Mouse (Mus musculus) left cerebral cortex, postnatal 10 days (tissue): ENCODE measurements around the gene Tbc1d2. TPM values are rescaled to one million over a fixed set of nuclear protein-coding genes. Genes with fewer than 3 reads are reported as not detected.

Experiments
- DNase-seq, 2 experiments: peaks; one replicate each; pipeline ENCODE4 v3.0.0; 2021 to 2022; ENCODE audit warnings: low spot score in 2 of 2, mixed read lengths in 1 of 2; ENCODE audit errors: extremely low spot score in 1 of 2
- intact Hi-C: fragments of 180-260 bp; cut with DNase I; formaldehyde crosslinking; loops from one replicate; pipeline ENCODE4 v1.15.1; 2025
- total RNA-seq, 2 experiments: library from RNA; stranded (reverse); gene quantifications; 2 replicates each; pipeline ENCODE4 v1.2.3; 2021

Gene Tbc1d2
- total RNA-seq, 2 experiments from 2014 or later: 1.0 to 2.0 TPM

- no peak for DNase-seq
- intact Hi-C loops: no loop called here
Observed at GRCm38 (mm10) chr4:46617408-46617807, 32.6 kb downstream of the Tbc1d2 start.

- intact Hi-C loops: loop anchor here (5.0 kb wide), 1 partner anchor 423 kb away; no protein-coding TSS in a partner anchor
- no peak for DNase-seq
Observed at GRCm38 (mm10) chr4:46614641-46615040, 35.4 kb downstream of the Tbc1d2 start.

GRCm38 (mm10) chr4:46613618-46614017 is 36.4 kb downstream of the Tbc1d2 start:
- intact Hi-C loops: loop anchor here (5.0 kb wide), 1 partner anchor 424 kb away; no protein-coding TSS in a partner anchor
- no peak for DNase-seq

GRCm38 (mm10) chr4:46611181-46611580 is 38.8 kb downstream of the Tbc1d2 start:
- DNase-seq: peak; percentile 79 to 88

GRCm38 (mm10) chr4:46607601-46608000 is 42.4 kb downstream of the Tbc1d2 start:
- intact Hi-C loops: no loop called here
- DNase-seq: no peak

More at GRCm38 (mm10) chr4:46611181-46611580, 38.8 kb downstream of the Tbc1d2 start:
- intact Hi-C loops: loop anchor here (1.0 to 5.0 kb wide), 2 partner anchors 46 to 426 kb away; no protein-coding TSS in a partner anchor

GRCm38 (mm10) chr4:46605451-46605850 is 44.6 kb downstream of the Tbc1d2 start:
- intact Hi-C loops: no loop called here
- DNase-seq: no peak

- DNase-seq: peak in 1 of 2 experiments; percentile 31
- intact Hi-C loops: loop anchor here (5.0 kb wide), 1 partner anchor 95 kb away; no protein-coding TSS in a partner anchor
Observed at GRCm38 (mm10) chr4:46602704-46603103, 47.3 kb downstream of the Tbc1d2 start.

- DNase-seq: peak; percentile 82 to 87
- intact Hi-C loops: loop anchor here (5.0 kb wide), 1 partner anchor 95 kb away; no protein-coding TSS in a partner anchor
Observed at GRCm38 (mm10) chr4:46601844-46602423, 48.1 kb downstream of the Tbc1d2 start, which contains the start of gene Coro2a. Coro2a (minus strand) TSS chr4:46602202.

- intact Hi-C loops: loop anchor here (5.0 kb wide), 1 partner anchor 94 kb away; no protein-coding TSS in a partner anchor
- peak in 1 of 2 experiments; percentile 67 for DNase-seq
Observed at GRCm38 (mm10) chr4:46601258-46601843, 48.7 kb downstream of the Tbc1d2 start.

- peak in 1 of 2 experiments; percentile 24 for DNase-seq
- intact Hi-C loops: loop anchor here (5.0 kb wide), 1 partner anchor 93 kb away; no protein-coding TSS in a partner anchor
Observed at GRCm38 (mm10) chr4:46600473-46601257, 49.3 kb downstream of the Tbc1d2 start.

- intact Hi-C loops: loop anchor here (5.0 kb wide), 1 partner anchor 92 kb away; no protein-coding TSS in a partner anchor
- peak in 1 of 2 experiments; percentile 7 for DNase-seq
Observed at GRCm38 (mm10) chr4:46599609-46600008, 50.4 kb downstream of the Tbc1d2 start.

GRCm38 (mm10) chr4:46598981-46599380 is 51.0 kb downstream of the Tbc1d2 start:
- intact Hi-C loops: no loop called here
- DNase-seq: peak in 1 of 2 experiments; percentile 22

GRCm38 (mm10) chr4:46598111-46598510 is 51.9 kb downstream of the Tbc1d2 start:
- intact Hi-C loops: no loop called here
- peak in 1 of 2 experiments; percentile 17 for DNase-seq

GRCm38 (mm10) chr4:46597286-46597961 is 52.6 kb downstream of the Tbc1d2 start:
- intact Hi-C loops: no loop called here
- peak in 1 of 2 experiments; percentile 15 for DNase-seq

- intact Hi-C loops: no loop called here
- no peak for DNase-seq
Observed at GRCm38 (mm10) chr4:46596398-46596797, 53.6 kb downstream of the Tbc1d2 start.

GRCm38 (mm10) chr4:46594131-46594530 is 55.9 kb downstream of the Tbc1d2 start:
- intact Hi-C loops: no loop called here
- peak in 1 of 2 experiments; percentile 10 for DNase-seq

- intact Hi-C loops: no loop called here
- peak in 1 of 2 experiments; percentile 10 for DNase-seq
Observed at GRCm38 (mm10) chr4:46593472-46593871, 56.5 kb downstream of the Tbc1d2 start.

- intact Hi-C loops: no loop called here
- peak in 1 of 2 experiments; percentile 28 for DNase-seq
Observed at GRCm38 (mm10) chr4:46591833-46592520, 58.0 kb downstream of the Tbc1d2 start.
